Mouse (Mus musculus): ENCODE results near the gene Mgat3.

DNA sequence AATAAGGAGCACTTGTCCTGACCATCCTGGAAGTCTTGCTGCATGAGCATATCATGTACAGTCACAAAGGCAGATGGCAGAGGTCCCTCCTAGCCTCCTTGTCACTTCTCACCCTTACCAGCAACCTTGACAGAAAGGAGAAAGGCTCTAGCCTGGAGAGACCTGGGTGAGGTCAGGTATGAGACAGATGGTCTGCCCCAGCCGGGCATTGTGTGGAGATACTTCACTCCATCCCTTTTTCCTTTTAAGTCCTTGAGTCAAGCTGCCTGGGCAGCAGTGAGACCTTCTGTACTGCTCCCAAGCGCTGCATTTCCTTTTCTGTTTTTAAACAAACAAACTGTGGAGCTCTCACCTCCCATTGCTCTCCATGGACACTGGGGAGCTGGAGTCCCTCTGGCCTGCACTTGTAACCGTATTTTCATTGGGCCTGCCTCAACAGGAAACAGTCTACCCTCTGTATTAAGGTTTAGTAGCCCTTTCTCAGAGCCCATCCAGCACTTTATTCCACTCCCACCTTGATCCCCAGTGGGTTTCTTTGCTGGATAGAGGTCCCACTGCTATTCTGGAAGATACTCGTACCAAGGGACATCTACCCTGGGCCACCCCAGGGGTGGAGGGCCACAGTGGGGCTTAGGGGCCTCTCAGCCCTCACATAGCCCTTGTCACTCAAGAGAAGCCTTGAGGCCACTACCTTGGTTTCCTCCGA lies 15.4 kb upstream of the Mgat3 start:
- TF ChIP-seq CTCF (IDR thresholded peaks at IDR 0.05; ENCODE audit: control insufficient read depth, insufficient read depth, insufficient read length) (no peak), USF1 (IDR thresholded peaks at IDR 0.05; ENCODE audit: low read depth) (no peak), CEBPB (IDR thresholded peaks at IDR 0.05; ENCODE audit: low read depth) (no peak)
